Mouse (Mus musculus): ENCODE data around the gene Prdm1. TPM values are rescaled to one million over a fixed set of nuclear protein-coding genes. Genes with fewer than 3 reads are reported as not detected.

Prdm1 gene
- polyA plus RNA-seq, 1 experiment = 15.3 TPM

DNA sequence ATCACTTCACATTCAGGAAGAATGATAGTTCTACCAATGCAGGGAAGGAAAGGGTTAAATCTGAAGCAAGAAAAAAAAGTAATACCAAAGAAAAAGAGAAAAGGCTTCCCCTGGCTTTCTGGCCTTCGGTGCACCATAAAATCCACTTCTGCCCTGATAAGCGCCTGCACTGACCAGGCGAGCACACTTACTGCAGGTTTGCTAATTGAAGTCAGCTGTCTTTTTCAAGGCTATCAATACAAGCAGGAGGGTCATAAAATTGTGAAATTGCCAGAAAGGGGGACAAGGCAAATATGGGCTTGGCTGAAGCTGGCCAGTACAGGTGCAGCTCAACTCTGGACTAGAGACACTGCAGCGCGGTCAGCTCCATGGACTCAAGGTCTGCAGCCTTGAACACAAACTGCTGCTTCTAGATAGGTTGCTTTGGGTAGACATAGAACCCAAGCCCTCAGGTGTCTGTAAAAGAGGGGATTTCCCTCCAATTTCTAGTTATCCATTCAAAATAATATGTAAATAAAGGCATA, 37.3 kb downstream of the Prdm1 start:
- Histone ChIP-seq H3K27me3 (ENCODE audit: control insufficient read depth, insufficient read depth, low read length, poor library complexity, severe bottlenecking) (no peaks in the 10 kb centered on the region), H3K27ac (ENCODE audit: insufficient read depth, low read length) (no peak overlapping the region), H3K9ac (ENCODE audit: low read depth, poor library complexity, severe bottlenecking) (no peak overlapping the region), H3K36me3 (ENCODE audit: control insufficient read depth, insufficient read depth, low read length, poor library complexity, severe bottlenecking) (no peaks in the 10 kb centered on the region), H3K4me3 (ENCODE audit: low read depth, low read length) (no peak overlapping the region), H3K4me1 (ENCODE audit: control insufficient read depth, insufficient read depth, low read length) (peaks cover 2% of the 10 kb centered on the region), H3K9me3 (replicated peaks; ENCODE audit: control insufficient read depth, insufficient read depth, low read length, poor library complexity, severe bottlenecking) (no peaks in the 10 kb centered on the region)
- TF ChIP-seq POLR2A (IDR thresholded peaks at IDR 0.05; ENCODE audit: insufficient read depth, low read length) (no peak), CTCF (IDR thresholded peaks at IDR 0.05; ENCODE audit: low read depth, low read length) (no peak), EP300 (IDR thresholded peaks at IDR 0.05; ENCODE audit: insufficient read depth, low read depth, low read length) (no peak)

- H3K9me3 ChIP-seq (replicated peaks; ENCODE audit: control insufficient read depth, insufficient read depth, low read length, poor library complexity, severe bottlenecking) = no peaks in the 10 kb centered on the region; the same call in 1 of the 2 replicates
- peaks cover 3% of the 10 kb centered on the region for H3K4me1 ChIP-seq (ENCODE audit: control insufficient read depth, insufficient read depth, low read length)
- H3K27me3 ChIP-seq (ENCODE audit: control insufficient read depth, insufficient read depth, low read length, poor library complexity, severe bottlenecking) = no peaks in the 10 kb centered on the region
- H3K27ac ChIP-seq (ENCODE audit: insufficient read depth, low read length) = no peak overlapping the region
- TF ChIP-seq EP300 (IDR thresholded peaks at IDR 0.05; ENCODE audit: insufficient read depth, low read depth, low read length) (no peak), POLR2A (IDR thresholded peaks at IDR 0.05; ENCODE audit: insufficient read depth, low read length) (no peak), CTCF (IDR thresholded peaks at IDR 0.05; ENCODE audit: low read depth, low read length) (no peak)
- H3K4me3 ChIP-seq (ENCODE audit: low read depth, low read length) = no peak overlapping the region
- no peaks in the 10 kb centered on the region for H3K36me3 ChIP-seq (ENCODE audit: control insufficient read depth, insufficient read depth, low read length, poor library complexity, severe bottlenecking)
- no peak overlapping the region for H3K9ac ChIP-seq (ENCODE audit: low read depth, poor library complexity, severe bottlenecking)
Observed at GRCm38 (mm10) chr10:44487132-44487531, 41.2 kb downstream of the Prdm1 start.

- H3K9ac ChIP-seq (ENCODE audit: low read depth, poor library complexity, severe bottlenecking) = no peak overlapping the region
- no peaks in the 10 kb centered on the region for H3K27me3 ChIP-seq (ENCODE audit: control insufficient read depth, insufficient read depth, low read length, poor library complexity, severe bottlenecking)
- no peak overlapping the region for H3K4me3 ChIP-seq (ENCODE audit: low read depth, low read length)
- H3K9me3 ChIP-seq (replicated peaks; ENCODE audit: control insufficient read depth, insufficient read depth, low read length, poor library complexity, severe bottlenecking) = no peaks in the 10 kb centered on the region; the same call in 1 of the 2 replicates
- TF ChIP-seq CTCF (IDR thresholded peaks at IDR 0.05; ENCODE audit: low read depth, low read length) (no peak), POLR2A (IDR thresholded peaks at IDR 0.05; ENCODE audit: insufficient read depth, low read length) (no peak), EP300 (IDR thresholded peaks at IDR 0.05; ENCODE audit: insufficient read depth, low read depth, low read length) (no peak)
- no peak overlapping the region for H3K27ac ChIP-seq (ENCODE audit: insufficient read depth, low read length)
- peaks cover 3% of the 10 kb centered on the region for H3K4me1 ChIP-seq (ENCODE audit: control insufficient read depth, insufficient read depth, low read length)
- H3K36me3 ChIP-seq (ENCODE audit: control insufficient read depth, insufficient read depth, low read length, poor library complexity, severe bottlenecking) = no peaks in the 10 kb centered on the region
Observed at GRCm38 (mm10) chr10:44484077-44484476, 44.2 kb downstream of the Prdm1 start.

GRCm38 (mm10) chr10:44483116-44483515, 45.2 kb downstream of the Prdm1 start:
- Histone ChIP-seq H3K9ac (ENCODE audit: low read depth, poor library complexity, severe bottlenecking) (no peak overlapping the region), H3K27ac (ENCODE audit: insufficient read depth, low read length) (peak overlapping the region; percentile 80), H3K4me3 (ENCODE audit: low read depth, low read length) (no peak overlapping the region), H3K9me3 (replicated peaks; ENCODE audit: control insufficient read depth, insufficient read depth, low read length, poor library complexity, severe bottlenecking) (no peaks in the 10 kb centered on the region; the same call in 1 of the 2 replicates), H3K4me1 (ENCODE audit: control insufficient read depth, insufficient read depth, low read length) (peaks cover 4% of the 10 kb centered on the region), H3K27me3 (ENCODE audit: control insufficient read depth, insufficient read depth, low read length, poor library complexity, severe bottlenecking) (no peaks in the 10 kb centered on the region), H3K36me3 (ENCODE audit: control insufficient read depth, insufficient read depth, low read length, poor library complexity, severe bottlenecking) (no peaks in the 10 kb centered on the region)
- TF ChIP-seq POLR2A (IDR thresholded peaks at IDR 0.05; ENCODE audit: insufficient read depth, low read length) (no peak), EP300 (IDR thresholded peaks at IDR 0.05; ENCODE audit: insufficient read depth, low read depth, low read length) (no peak)

DNA sequence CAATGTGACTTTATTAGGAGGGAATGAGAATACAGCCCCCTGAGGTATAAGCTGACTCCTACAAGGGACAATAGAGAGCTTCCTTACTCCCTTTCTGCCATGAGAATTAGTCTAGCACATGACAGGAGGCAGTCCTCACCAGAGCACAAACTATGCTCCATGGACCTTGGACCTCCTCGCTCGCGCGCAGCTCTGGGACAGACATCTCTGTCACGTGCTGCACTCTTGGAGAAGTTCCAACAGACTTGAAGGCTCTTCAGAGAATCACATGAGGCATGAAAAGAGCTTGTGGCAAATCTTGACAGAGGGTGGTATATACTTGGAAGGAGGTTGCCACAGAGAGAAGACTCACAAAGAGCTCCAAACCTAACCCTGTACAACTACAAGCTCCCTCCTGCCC, 46.9 kb downstream of the Prdm1 start:
- no peak overlapping the region for H3K9ac ChIP-seq (ENCODE audit: low read depth, poor library complexity, severe bottlenecking)
- TF ChIP-seq POLR2A (IDR thresholded peaks at IDR 0.05; ENCODE audit: insufficient read depth, low read length) (no peak), CTCF (IDR thresholded peaks at IDR 0.05; ENCODE audit: low read depth, low read length) (no peak), EP300 (IDR thresholded peaks at IDR 0.05; ENCODE audit: insufficient read depth, low read depth, low read length) (no peak)
- no peaks in the 10 kb centered on the region for H3K27me3 ChIP-seq (ENCODE audit: control insufficient read depth, insufficient read depth, low read length, poor library complexity, severe bottlenecking)
- peaks cover 6% of the 10 kb centered on the region for H3K4me1 ChIP-seq (ENCODE audit: control insufficient read depth, insufficient read depth, low read length)
- no peak overlapping the region for H3K4me3 ChIP-seq (ENCODE audit: low read depth, low read length)
- H3K36me3 ChIP-seq (ENCODE audit: control insufficient read depth, insufficient read depth, low read length, poor library complexity, severe bottlenecking) = no peaks in the 10 kb centered on the region
- no peaks in the 10 kb centered on the region; the same call in 1 of the 2 replicates for H3K9me3 ChIP-seq (replicated peaks; ENCODE audit: control insufficient read depth, insufficient read depth, low read length, poor library complexity, severe bottlenecking)
- H3K27ac ChIP-seq (ENCODE audit: insufficient read depth, low read length) = no peak overlapping the region

- no peak for TF ChIP-seq EP300 (IDR thresholded peaks at IDR 0.05; ENCODE audit: insufficient read depth, low read depth, low read length)
- no peak for TF ChIP-seq POLR2A (IDR thresholded peaks at IDR 0.05; ENCODE audit: insufficient read depth, low read length)
- no peaks in the 10 kb centered on the region for H3K27me3 ChIP-seq (ENCODE audit: control insufficient read depth, insufficient read depth, low read length, poor library complexity, severe bottlenecking)
- no peaks in the 10 kb centered on the region for H3K36me3 ChIP-seq (ENCODE audit: control insufficient read depth, insufficient read depth, low read length, poor library complexity, severe bottlenecking)
- no peak overlapping the region for H3K9ac ChIP-seq (ENCODE audit: low read depth, poor library complexity, severe bottlenecking)
- no peaks in the 10 kb centered on the region; the same call in 1 of the 2 replicates for H3K9me3 ChIP-seq (replicated peaks; ENCODE audit: control insufficient read depth, insufficient read depth, low read length, poor library complexity, severe bottlenecking)
- peaks cover 6% of the 10 kb centered on the region for H3K4me1 ChIP-seq (ENCODE audit: control insufficient read depth, insufficient read depth, low read length)
- H3K27ac ChIP-seq (ENCODE audit: insufficient read depth, low read length) = no peak overlapping the region
- no peak overlapping the region for H3K4me3 ChIP-seq (ENCODE audit: low read depth, low read length)
Observed at GRCm38 (mm10) chr10:44479286-44479685, 49.0 kb downstream of the Prdm1 start.
